Mouse (Mus musculus): ENCODE measurements at regions not wholly inside any gene's neighbourhood (a gene's known extent, or its start where the extent isn't known, plus 50 kb on each side); places are given as distances from the start of the nearest gene placed in this dataset.

DNA sequence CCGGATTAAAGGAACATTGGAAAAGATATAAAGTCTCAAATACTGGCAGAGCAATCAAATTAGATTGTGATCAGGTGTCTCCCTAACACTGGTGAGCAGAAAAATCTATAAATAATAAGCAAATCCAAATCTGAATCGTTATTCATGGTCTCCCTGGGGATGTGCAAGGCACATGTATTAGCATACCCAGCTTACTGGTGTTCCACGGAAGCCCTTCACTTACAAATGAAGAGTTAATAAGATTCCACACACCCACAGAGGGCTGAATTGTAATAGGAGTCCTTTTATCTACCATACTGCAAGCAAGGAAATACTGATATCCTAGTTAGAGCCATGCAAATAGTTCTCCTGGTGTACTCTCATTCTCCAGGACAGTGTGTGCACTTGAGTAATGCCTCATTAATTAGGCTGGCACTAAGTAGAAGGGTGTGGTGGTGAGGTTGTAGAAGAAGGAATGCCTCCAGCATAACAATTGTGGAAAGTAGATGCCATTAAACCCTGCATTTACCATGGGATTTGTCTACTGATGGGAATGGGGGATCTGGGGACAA is 540.8 kb downstream of the Adra2a start:
- TF ChIP-seq CTCF (conservative IDR thresholded peaks at IDR 0.05; ENCODE audit: low read length) (no peak), POU5F1 (IDR thresholded peaks at IDR 0.05; ENCODE audit: borderline replicate concordance, low read length) (no peak)
